Mouse (Mus musculus): Measurements from ENCODE around the gene Eomes. TPM values are rescaled to one million over a fixed set of nuclear protein-coding genes. Genes with fewer than 3 reads are reported as not detected.

Eomes gene
- polyA plus RNA-seq, 1 experiment = 0.36 TPM

DNA sequence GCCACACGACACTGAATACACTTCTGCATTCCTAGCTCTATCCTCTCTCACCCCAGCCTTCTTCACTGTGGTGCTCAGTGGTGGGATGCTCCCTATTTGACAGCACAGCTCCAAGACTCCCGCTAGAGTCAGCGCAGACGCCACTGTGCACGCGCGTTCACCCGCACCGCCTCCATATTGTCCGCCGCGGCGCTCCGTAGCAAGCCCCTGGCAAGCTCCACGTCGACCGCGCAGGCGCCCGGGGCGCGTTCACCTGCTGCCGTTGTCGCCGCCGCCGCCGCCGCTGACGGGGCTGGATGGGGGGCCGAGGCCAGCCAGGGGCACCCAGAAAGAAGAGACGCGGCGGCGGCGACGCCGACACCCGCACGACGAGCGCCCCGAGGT, 28.0 kb downstream of the Eomes start, which contains the start of gene Golga4:
Gene Golga4, plus strand, starts transcription at position 248 of the 384 bp plus-strand sequence.
- H3K4me1 ChIP-seq (ENCODE audit: control insufficient read depth, insufficient read depth, low read length) = peaks cover 35% of the 10 kb centered on the region
- no peaks in the 10 kb centered on the region for H3K27me3 ChIP-seq (replicated peaks; ENCODE audit: control insufficient read depth, insufficient read depth, low read length)
- peak within 1 kb of the TSS; percentile 85 for H3K4me3 ChIP-seq (ENCODE audit: insufficient read depth, low read depth, low read length)
- no peaks in the 10 kb centered on the region for H3K36me3 ChIP-seq (ENCODE audit: control insufficient read depth, insufficient read depth, low read length)
- under 1% methylated on average over 43 of the region's 43 CpGs for WGBS
- no peak for TF ChIP-seq POLR2A (IDR thresholded peaks at IDR 0.05; ENCODE audit: low read depth, low read length)
- no peak for TF ChIP-seq CTCF (conservative IDR thresholded peaks at IDR 0.05; ENCODE audit: insufficient read depth, insufficient read length, low read depth, low read length)
- peak within 1 kb of the TSS; percentile 48 for H3K27ac ChIP-seq (ENCODE audit: insufficient read depth, low read depth, low read length)
- DNase-seq = peak; percentile 95

DNA sequence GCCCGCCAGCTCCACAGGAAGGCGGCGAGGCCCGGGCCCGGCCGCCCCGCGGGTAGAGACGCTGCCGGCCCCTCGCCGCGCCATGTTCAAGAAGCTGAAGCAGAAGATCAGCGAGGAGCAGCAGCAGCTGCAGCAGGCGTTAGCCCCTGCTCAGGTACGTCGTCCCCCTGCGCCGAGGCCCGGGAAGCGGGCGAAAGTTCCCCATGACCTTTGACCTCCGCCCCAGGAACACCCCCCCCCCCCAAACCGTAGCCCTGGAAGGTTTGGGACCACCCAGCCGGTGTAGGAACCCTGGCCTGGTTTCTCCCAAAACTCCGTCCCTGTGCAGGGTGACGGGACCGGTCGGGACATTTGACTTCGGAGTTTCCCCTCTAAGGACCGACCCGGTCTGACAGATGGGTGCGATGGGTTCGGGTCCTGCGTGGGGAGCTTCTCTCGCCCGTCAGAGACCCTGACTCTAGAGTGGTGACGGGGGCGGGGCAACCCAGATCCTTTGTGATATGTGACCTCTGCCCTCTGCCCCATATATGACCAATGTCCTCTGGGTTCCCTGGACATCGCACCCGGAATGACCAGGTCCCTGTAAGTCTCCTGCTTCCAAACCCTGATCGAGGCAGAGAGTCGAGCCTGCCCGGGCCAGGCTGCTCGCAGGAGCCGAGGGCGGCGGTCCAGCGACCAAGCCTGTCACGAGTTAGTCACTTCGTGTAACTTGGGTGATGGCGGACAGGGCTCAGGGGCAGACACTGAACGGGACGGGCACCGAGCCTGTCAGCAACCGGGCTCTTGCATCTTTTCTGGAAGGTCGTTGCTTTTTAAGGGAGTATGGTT, 28.6 kb downstream of the Eomes start:
- WGBS = under 1% methylated on average over 57 of the region's 57 CpGs
- H3K36me3 ChIP-seq (ENCODE audit: control insufficient read depth, insufficient read depth, low read length) = no peaks in the 10 kb centered on the region
- peak overlapping the region; percentile 85 for H3K4me3 ChIP-seq (ENCODE audit: insufficient read depth, low read depth, low read length)
- DNase-seq = peak; percentile 62
- TF ChIP-seq POLR2A (IDR thresholded peaks at IDR 0.05; ENCODE audit: low read depth, low read length) = no peak
- TF ChIP-seq CTCF (conservative IDR thresholded peaks at IDR 0.05; ENCODE audit: insufficient read depth, insufficient read length, low read depth, low read length) = no peak
- H3K4me1 ChIP-seq (ENCODE audit: control insufficient read depth, insufficient read depth, low read length) = peaks cover 41% of the 10 kb centered on the region
- peak overlapping the region; percentile 48 for H3K27ac ChIP-seq (ENCODE audit: insufficient read depth, low read depth, low read length)
- no peaks in the 10 kb centered on the region for H3K27me3 ChIP-seq (replicated peaks; ENCODE audit: control insufficient read depth, insufficient read depth, low read length)

DNA sequence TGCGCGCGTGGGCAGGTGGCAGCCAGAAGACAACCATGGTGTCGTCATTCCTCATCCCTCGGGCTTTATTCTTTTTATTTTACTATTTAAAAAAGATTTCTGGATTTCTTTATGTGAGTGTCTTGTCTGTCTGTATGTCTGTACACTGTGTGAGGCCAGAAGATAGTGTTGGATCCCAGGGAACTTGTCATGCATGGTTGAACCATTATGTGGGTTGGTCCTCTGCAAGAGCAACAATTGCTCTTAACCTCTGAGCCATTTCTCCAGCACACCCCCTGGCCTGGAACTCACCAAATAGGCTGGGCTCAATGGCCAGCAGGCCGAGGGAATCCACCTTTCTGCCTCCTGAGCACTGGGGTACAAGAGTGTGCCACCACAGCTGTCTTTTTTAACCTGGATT, 29.5 kb downstream of the Eomes start:
- TF ChIP-seq CTCF (conservative IDR thresholded peaks at IDR 0.05; ENCODE audit: insufficient read depth, insufficient read length, low read depth, low read length) = no peak
- Histone ChIP-seq H3K27ac (ENCODE audit: insufficient read depth, low read depth, low read length) (peak overlapping the region; percentile 48; the same call in 1 of the 2 replicates), H3K4me1 (ENCODE audit: control insufficient read depth, insufficient read depth, low read length) (peaks cover 46% of the 10 kb centered on the region), H3K36me3 (ENCODE audit: control insufficient read depth, insufficient read depth, low read length) (no peaks in the 10 kb centered on the region), H3K27me3 (replicated peaks; ENCODE audit: control insufficient read depth, insufficient read depth, low read length) (no peaks in the 10 kb centered on the region), H3K4me3 (ENCODE audit: insufficient read depth, low read depth, low read length) (peak overlapping the region; percentile 85; the same call in 1 of the 2 replicates)
- 42% methylated on average over 6 of the region's 6 CpGs for WGBS
- peak; percentile 87 for DNase-seq

DNA sequence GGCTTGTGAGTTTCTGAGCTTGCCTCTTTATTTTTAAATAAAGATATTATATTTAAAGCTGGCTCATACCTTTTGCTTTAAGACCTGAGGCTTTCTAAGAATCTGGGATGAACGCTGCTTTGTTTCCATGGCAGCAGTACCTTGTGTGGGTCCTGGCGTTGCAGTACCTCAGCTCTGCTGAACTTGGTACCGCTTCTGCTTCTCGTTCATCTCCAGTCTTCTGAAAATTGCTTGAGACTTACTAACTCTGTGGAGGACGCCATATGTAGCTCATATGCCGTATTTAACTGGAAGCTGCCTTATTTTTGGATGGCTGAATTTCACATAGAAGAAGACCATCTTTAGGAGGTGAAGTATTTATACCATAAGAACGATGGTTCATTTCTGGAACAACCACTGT, 30.6 kb downstream of the Eomes start:
- Histone ChIP-seq H3K27ac (ENCODE audit: insufficient read depth, low read depth, low read length) (no peak overlapping the region), H3K36me3 (ENCODE audit: control insufficient read depth, insufficient read depth, low read length) (no peaks in the 10 kb centered on the region), H3K27me3 (replicated peaks; ENCODE audit: control insufficient read depth, insufficient read depth, low read length) (no peaks in the 10 kb centered on the region), H3K4me3 (ENCODE audit: insufficient read depth, low read depth, low read length) (no peak overlapping the region), H3K4me1 (ENCODE audit: control insufficient read depth, insufficient read depth, low read length) (peaks cover 53% of the 10 kb centered on the region)
- TF ChIP-seq CTCF (conservative IDR thresholded peaks at IDR 0.05; ENCODE audit: insufficient read depth, insufficient read length, low read depth, low read length) (no peak), POLR2A (IDR thresholded peaks at IDR 0.05; ENCODE audit: low read depth, low read length) (no peak)
- 65% methylated on average over 7 of the region's 7 CpGs for WGBS
- no peak for DNase-seq

DNA sequence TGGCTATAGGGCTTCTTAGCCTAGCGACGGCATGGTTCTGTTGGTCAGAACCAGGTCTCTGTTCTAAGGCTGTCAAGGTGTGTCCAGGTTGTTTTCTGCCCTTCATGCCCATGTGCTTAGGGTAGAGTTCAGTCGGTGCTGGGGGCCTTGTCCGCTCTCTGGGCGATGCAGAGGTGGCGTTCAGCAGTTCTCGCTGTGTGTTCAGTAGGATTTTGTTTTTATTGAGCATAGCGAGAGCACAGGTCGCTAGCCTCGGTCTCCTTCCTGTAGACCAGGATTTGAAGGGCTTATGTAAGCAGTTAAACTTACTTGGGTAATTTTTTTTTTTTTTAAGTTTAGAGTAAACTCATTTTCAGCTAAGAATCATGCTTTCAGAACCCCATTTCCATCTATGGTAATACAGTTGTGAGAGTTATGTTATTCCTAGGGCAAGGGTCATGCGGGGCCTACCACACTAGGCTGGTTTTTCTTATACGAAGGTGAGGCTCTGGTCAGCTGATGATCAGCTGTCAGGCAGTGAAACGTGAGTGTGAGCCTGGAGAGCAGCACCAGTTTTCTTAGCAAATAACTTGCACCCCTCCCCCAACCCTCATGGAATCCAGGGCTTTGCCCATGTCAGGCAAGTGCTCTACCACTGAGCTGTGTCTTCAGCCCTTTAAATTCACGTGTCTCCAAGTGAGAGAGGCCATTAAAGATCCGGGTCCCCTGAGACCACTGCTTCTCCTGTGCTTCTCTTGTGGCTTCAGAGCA, 33.1 kb downstream of the Eomes start:
- Histone ChIP-seq H3K36me3 (ENCODE audit: control insufficient read depth, insufficient read depth, low read length) (peaks cover 7% of the 10 kb centered on the region), H3K27me3 (replicated peaks; ENCODE audit: control insufficient read depth, insufficient read depth, low read length) (no peaks in the 10 kb centered on the region), H3K4me3 (ENCODE audit: insufficient read depth, low read depth, low read length) (no peak overlapping the region), H3K4me1 (ENCODE audit: control insufficient read depth, insufficient read depth, low read length) (peaks cover 40% of the 10 kb centered on the region), H3K27ac (ENCODE audit: insufficient read depth, low read depth, low read length) (peak overlapping the region; percentile 87)
- TF ChIP-seq POLR2A (IDR thresholded peaks at IDR 0.05; ENCODE audit: low read depth, low read length) (no peak), CTCF (conservative IDR thresholded peaks at IDR 0.05; ENCODE audit: insufficient read depth, insufficient read length, low read depth, low read length) (no peak)
- DNase-seq = peak; percentile 69
- WGBS = 35% methylated on average over 15 of the region's 15 CpGs

DNA sequence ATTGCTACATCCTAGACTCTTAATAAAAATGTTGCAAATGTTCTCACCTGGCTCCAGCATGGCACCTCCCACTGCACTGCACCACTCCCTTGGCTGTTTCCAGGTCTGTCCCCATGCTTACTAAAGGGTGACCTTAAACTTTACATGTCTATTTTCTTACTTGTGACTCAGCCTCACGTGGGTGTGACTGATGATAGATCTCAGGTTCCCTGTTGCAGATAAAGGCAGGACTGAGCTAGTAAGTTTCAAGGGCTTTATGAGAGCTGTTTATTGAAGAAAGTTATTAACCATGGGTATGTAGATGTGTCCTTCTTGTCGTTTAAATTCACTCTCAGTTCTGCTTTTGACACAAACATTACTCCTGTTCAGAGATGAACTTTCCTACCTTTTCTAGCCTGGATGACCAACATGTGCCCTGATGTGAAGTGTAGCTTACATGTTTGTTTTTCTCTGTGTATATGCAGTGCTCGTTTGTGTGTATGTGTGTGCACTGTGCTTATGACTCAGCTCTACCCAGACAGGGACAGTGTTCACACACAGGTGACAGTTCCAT, 34.7 kb downstream of the Eomes start:
- Histone ChIP-seq H3K36me3 (ENCODE audit: control insufficient read depth, insufficient read depth, low read length) (peaks cover 7% of the 10 kb centered on the region), H3K4me3 (ENCODE audit: insufficient read depth, low read depth, low read length) (no peak overlapping the region), H3K27me3 (replicated peaks; ENCODE audit: control insufficient read depth, insufficient read depth, low read length) (no peaks in the 10 kb centered on the region), H3K4me1 (ENCODE audit: control insufficient read depth, insufficient read depth, low read length) (peaks cover 41% of the 10 kb centered on the region), H3K27ac (ENCODE audit: insufficient read depth, low read depth, low read length) (peak overlapping the region; percentile 81)
- no peak for TF ChIP-seq CTCF (conservative IDR thresholded peaks at IDR 0.05; ENCODE audit: insufficient read depth, insufficient read length, low read depth, low read length)
- no peak for TF ChIP-seq POLR2A (IDR thresholded peaks at IDR 0.05; ENCODE audit: low read depth, low read length)
- WGBS = 25% methylated on average over 3 of the region's 3 CpGs
- peak; percentile 42 for DNase-seq

DNA sequence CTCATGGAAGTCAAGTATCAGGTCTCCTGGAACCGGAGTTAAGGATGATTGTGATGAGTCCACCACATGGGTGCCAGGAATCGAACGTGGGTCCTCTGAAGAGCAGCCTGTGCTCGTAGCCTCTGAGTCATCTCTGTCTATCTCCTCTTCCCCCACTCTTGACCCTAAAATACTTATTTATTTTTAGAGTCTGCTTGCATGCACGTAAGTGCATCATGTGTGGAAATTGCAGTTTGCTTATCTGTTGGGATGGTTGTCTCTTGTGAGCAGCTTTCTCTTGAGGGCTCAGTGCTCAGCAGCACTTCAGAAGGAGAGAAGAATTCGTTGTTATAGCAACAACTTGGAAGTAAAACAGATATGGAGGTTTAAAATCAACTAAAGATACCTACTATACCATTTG, 37.5 kb downstream of the Eomes start:
- Histone ChIP-seq H3K27ac (ENCODE audit: insufficient read depth, low read depth, low read length) (no peak overlapping the region), H3K36me3 (ENCODE audit: control insufficient read depth, insufficient read depth, low read length) (peaks cover 7% of the 10 kb centered on the region), H3K4me1 (ENCODE audit: control insufficient read depth, insufficient read depth, low read length) (peaks cover 36% of the 10 kb centered on the region), H3K27me3 (replicated peaks; ENCODE audit: control insufficient read depth, insufficient read depth, low read length) (no peaks in the 10 kb centered on the region), H3K4me3 (ENCODE audit: insufficient read depth, low read depth, low read length) (no peak overlapping the region)
- WGBS = 88% methylated on average over 6 of the region's 6 CpGs
- TF ChIP-seq CTCF (conservative IDR thresholded peaks at IDR 0.05; ENCODE audit: insufficient read depth, insufficient read length, low read depth, low read length) (no peak), POLR2A (IDR thresholded peaks at IDR 0.05; ENCODE audit: low read depth, low read length) (no peak)
- no peak for DNase-seq

Measured in kidney, adult 2 months (tissue).